8 mouse cellular contexts compared by ENCODE assay signal in genomic region chr7:4899649-4900522, GRCm38 (mm10). TPM values are rescaled to one million over a fixed set of nuclear protein-coding genes. Genes with fewer than 3 reads are reported as not detected.
DNase-seq lines count a peak whose midpoint lies in the region; ATAC-seq and TF ChIP-seq lines count a peak whose summit lies in the region.

No protein-coding gene starts in this region.

- TF ChIP-seq POLR2A in kidney, adult 2 months (IDR thresholded peaks at IDR 0.05; ENCODE audit: low read depth, low read length), result no peak

- no peak for TF ChIP-seq CTCF in kidney, adult 2 months (conservative IDR thresholded peaks at IDR 0.05; ENCODE audit: insufficient read depth, insufficient read length, low read depth, low read length)

- 6% methylated on average over 19 of the region's 19 CpGs for WGBS in kidney, adult 2 months
- WGBS in limb, embryonic 10.5 days, result 6% methylated on average over 19 of the region's 19 CpGs
- WGBS in midbrain, embryonic 14.5 days, result 8% methylated on average over 19 of the region's 19 CpGs

- peak overlapping the region; percentile 57 for H3K4me2 ChIP-seq in midbrain, embryonic 14.5 days (ENCODE audit: low read length)

- H3K4me1 ChIP-seq in kidney, adult 2 months (ENCODE audit: control insufficient read depth, insufficient read depth, low read length), result 0 out of 2 replicates have a peak, but pooled peaks cover 5% of the 10 kb centered on the region
- no peaks in the 10 kb centered on the region; the same call in 1 of the 2 replicates for H3K4me1 ChIP-seq in brown adipose tissue, adult 24 weeks (ENCODE audit: control insufficient read depth, insufficient read depth, insufficient read length, low read length)
- peaks cover 7% of the 10 kb centered on the region for H3K4me1 ChIP-seq in limb, embryonic 10.5 days
- peaks cover 3% of the 10 kb centered on the region; the same call in 1 of the 2 replicates for H3K4me1 ChIP-seq in midbrain, embryonic 14.5 days (ENCODE audit: control insufficient read depth, insufficient read depth, low read length)

- no peaks in the 10 kb centered on the region for H3K27me3 ChIP-seq in kidney, adult 2 months (replicated peaks; ENCODE audit: control insufficient read depth, insufficient read depth, low read length)
- peaks cover 33% of the 10 kb centered on the region for H3K27me3 ChIP-seq in limb, embryonic 10.5 days (ENCODE audit: low read depth, poor library complexity, severe bottlenecking)
- no peaks in the 10 kb centered on the region for H3K27me3 ChIP-seq in midbrain, embryonic 14.5 days (ENCODE audit: control insufficient read depth, insufficient read depth, low read length)

- H3K9ac ChIP-seq in midbrain, embryonic 14.5 days (replicated peaks; ENCODE audit: low read length), result peak overlapping the region; percentile 3; the same call in 1 of the 2 replicates

- H3K9me3 ChIP-seq in limb, embryonic 10.5 days (replicated peaks), result 0 out of 2 replicates have a peak, but pooled peaks cover 2% of the 10 kb centered on the region
- 0 out of 2 replicates have a peak, but pooled peaks cover 3% of the 10 kb centered on the region for H3K9me3 ChIP-seq in midbrain, embryonic 14.5 days (ENCODE audit: control insufficient read depth, low read length)

- no peaks in the 10 kb centered on the region; the same call in 1 of the 2 replicates for H3K36me3 ChIP-seq in kidney, adult 2 months (ENCODE audit: control insufficient read depth, insufficient read depth, low read length)
- H3K36me3 ChIP-seq in limb, embryonic 10.5 days, result no peaks in the 10 kb centered on the region
- H3K36me3 ChIP-seq in midbrain, embryonic 14.5 days (ENCODE audit: control insufficient read depth, insufficient read depth, low read length), result no peaks in the 10 kb centered on the region

- no peak for DNase-seq in kidney, adult 2 months
- DNase-seq in kidney, adult 8-10 months, result no peak
- DNase-seq in limb, embryonic 10.5 days (ENCODE audit: low spot score), result no peak
- DNase-seq in midbrain, embryonic 14.5 days, result peak; percentile 72
- DNase-seq in frontal cortex, postnatal 25 days (ENCODE audit: low spot score in 2 of 2), result no peak
- DNase-seq in yolk sac, embryonic 10.5 days (ENCODE audit: low spot score), result no peak

- peak overlapping the region; percentile 33 for H3K4me3 ChIP-seq in kidney, adult 2 months (ENCODE audit: insufficient read depth, low read depth, low read length)
- H3K4me3 ChIP-seq in brown adipose tissue, adult 24 weeks (ENCODE audit: insufficient read depth, low read depth, low read length), result peak overlapping the region; percentile 32
- H3K4me3 ChIP-seq in limb, embryonic 10.5 days, result peak overlapping the region; percentile 35
- H3K4me3 ChIP-seq in midbrain, embryonic 14.5 days (replicated peaks; ENCODE audit: low read depth, low read length), result peak overlapping the region; percentile 31

- ATAC-seq in granulocyte monocyte progenitor cell, adult 5-6 weeks (replicated peaks; ENCODE audit: poor library complexity, severe bottlenecking), result peak; percentile 28; the same call in 1 of the 2 replicates
- no peak for ATAC-seq in midbrain, embryonic 14.5 days (ENCODE audit: low FRiP score, low TSS enrichment)

- no peak overlapping the region for H3K27ac ChIP-seq in kidney, adult 2 months (ENCODE audit: insufficient read depth, low read depth, low read length)
- no peak overlapping the region for H3K27ac ChIP-seq in brown adipose tissue, adult 24 weeks (replicated peaks; ENCODE audit: low read depth, low read length)
- H3K27ac ChIP-seq in limb, embryonic 10.5 days, result no peak overlapping the region
- H3K27ac ChIP-seq in midbrain, embryonic 14.5 days (replicated peaks; ENCODE audit: low read depth, low read length), result peak overlapping the region; percentile 26; the same call in 1 of the 2 replicates

RNA-seq across cellular contexts. Expression of gene Gm36210, which starts 6.4 kb away (rescaled TPM):
- polyA plus RNA-seq in kidney, adult 2 months (2012; rRNA removed), result 0.16 TPM in 1 of 2 replicates, not detected in the other
- not detected in 2 replicates for polyA plus RNA-seq in brown adipose tissue, adult 24 weeks (2012; ENCODE audit: insufficient read depth, insufficient read length, missing spikeins)
- total RNA-seq in granulocyte monocyte progenitor cell, adult 5-6 weeks (2014; fragmentation: Nextera tagmentation), result not detected in 2 replicates
- not detected in 2 replicates for total RNA-seq in granulocyte monocyte progenitor cell, adult 5-6 weeks (2017)
- polyA plus RNA-seq in limb, embryonic 10.5 days (2016; fragmentation: Nextera tagmentation; extraction: Ambion mirVana), result not detected in 2 replicates
- 0.55 TPM in 1 of 2 replicates, not detected in the other for polyA plus RNA-seq in midbrain, embryonic 14.5 days (2014; fragmentation: Nextera tagmentation; extraction: Ambion mirVana)

RNA-seq across cellular contexts. Expression of gene Zfp628, which starts 15.1 kb away (rescaled TPM):
- polyA plus RNA-seq in kidney, adult 2 months (2012; rRNA removed), result 12.6 and 14.4 TPM in 2 replicates
- polyA plus RNA-seq in brown adipose tissue, adult 24 weeks (2012; ENCODE audit: insufficient read depth, insufficient read length, missing spikeins), result 3.2 and 3.4 TPM in 2 replicates
- total RNA-seq in granulocyte monocyte progenitor cell, adult 5-6 weeks (2014; fragmentation: Nextera tagmentation), result 4.6 and 7.7 TPM in 2 replicates
- 1.0 and 1.2 TPM in 2 replicates for total RNA-seq in granulocyte monocyte progenitor cell, adult 5-6 weeks (2017)
- 4.2 and 5.1 TPM in 2 replicates for polyA plus RNA-seq in limb, embryonic 10.5 days (2016; fragmentation: Nextera tagmentation; extraction: Ambion mirVana)
- polyA plus RNA-seq in midbrain, embryonic 14.5 days (2014; fragmentation: Nextera tagmentation; extraction: Ambion mirVana), result 4.6 and 5.1 TPM in 2 replicates

RNA-seq across cellular contexts. Expression of gene Nat14, which starts 21.9 kb away (rescaled TPM):
- 5.5 and 5.7 TPM in 2 replicates for polyA plus RNA-seq in kidney, adult 2 months (2012; rRNA removed)
- 1.8 TPM in 1 of 2 replicates, not detected in the other for polyA plus RNA-seq in brown adipose tissue, adult 24 weeks (2012; ENCODE audit: insufficient read depth, insufficient read length, missing spikeins)
- total RNA-seq in granulocyte monocyte progenitor cell, adult 5-6 weeks (2014; fragmentation: Nextera tagmentation), result 1.4 TPM in 1 of 2 replicates, not detected in the other
- total RNA-seq in granulocyte monocyte progenitor cell, adult 5-6 weeks (2017), result not detected in 2 replicates
- 2.8 and 4.9 TPM in 2 replicates for polyA plus RNA-seq in limb, embryonic 10.5 days (2016; fragmentation: Nextera tagmentation; extraction: Ambion mirVana)
- 24.0 and 28.9 TPM in 2 replicates for polyA plus RNA-seq in midbrain, embryonic 14.5 days (2014; fragmentation: Nextera tagmentation; extraction: Ambion mirVana)

RNA-seq across cellular contexts. Expression of gene Isoc2a, which starts 22.9 kb away (rescaled TPM):
- polyA plus RNA-seq in kidney, adult 2 months (2012; rRNA removed), result 174 and 182 TPM in 2 replicates
- 55.3 and 59.3 TPM in 2 replicates for polyA plus RNA-seq in brown adipose tissue, adult 24 weeks (2012; ENCODE audit: insufficient read depth, insufficient read length, missing spikeins)
- total RNA-seq in granulocyte monocyte progenitor cell, adult 5-6 weeks (2014; fragmentation: Nextera tagmentation), result 5.3 and 7.9 TPM in 2 replicates
- 7.9 and 10.7 TPM in 2 replicates for total RNA-seq in granulocyte monocyte progenitor cell, adult 5-6 weeks (2017)
- polyA plus RNA-seq in limb, embryonic 10.5 days (2016; fragmentation: Nextera tagmentation; extraction: Ambion mirVana), result 0.46 and 0.64 TPM in 2 replicates
- polyA plus RNA-seq in midbrain, embryonic 14.5 days (2014; fragmentation: Nextera tagmentation; extraction: Ambion mirVana), result 0.43 and 0.54 TPM in 2 replicates

RNA-seq across cellular contexts. Expression of gene Ssc5d, which starts 25.7 kb away (rescaled TPM):
- 1.8 and 2.1 TPM in 2 replicates for polyA plus RNA-seq in kidney, adult 2 months (2012; rRNA removed)
- 4.9 and 5.5 TPM in 2 replicates for polyA plus RNA-seq in brown adipose tissue, adult 24 weeks (2012; ENCODE audit: insufficient read depth, insufficient read length, missing spikeins)
- not detected in 2 replicates for total RNA-seq in granulocyte monocyte progenitor cell, adult 5-6 weeks (2014; fragmentation: Nextera tagmentation)
- total RNA-seq in granulocyte monocyte progenitor cell, adult 5-6 weeks (2017), result 0.05 TPM in 1 of 2 replicates, not detected in the other
- 0.95 and 2.0 TPM in 2 replicates for polyA plus RNA-seq in limb, embryonic 10.5 days (2016; fragmentation: Nextera tagmentation; extraction: Ambion mirVana)
- 0.12 and 0.84 TPM in 2 replicates for polyA plus RNA-seq in midbrain, embryonic 14.5 days (2014; fragmentation: Nextera tagmentation; extraction: Ambion mirVana)
